Mouse (Mus musculus): ENCODE measurements at regions not wholly inside any gene's neighbourhood (a gene's known extent, or its start where the extent isn't known, plus 50 kb on each side); places are given as distances from the start of the nearest gene placed in this dataset.

DNA sequence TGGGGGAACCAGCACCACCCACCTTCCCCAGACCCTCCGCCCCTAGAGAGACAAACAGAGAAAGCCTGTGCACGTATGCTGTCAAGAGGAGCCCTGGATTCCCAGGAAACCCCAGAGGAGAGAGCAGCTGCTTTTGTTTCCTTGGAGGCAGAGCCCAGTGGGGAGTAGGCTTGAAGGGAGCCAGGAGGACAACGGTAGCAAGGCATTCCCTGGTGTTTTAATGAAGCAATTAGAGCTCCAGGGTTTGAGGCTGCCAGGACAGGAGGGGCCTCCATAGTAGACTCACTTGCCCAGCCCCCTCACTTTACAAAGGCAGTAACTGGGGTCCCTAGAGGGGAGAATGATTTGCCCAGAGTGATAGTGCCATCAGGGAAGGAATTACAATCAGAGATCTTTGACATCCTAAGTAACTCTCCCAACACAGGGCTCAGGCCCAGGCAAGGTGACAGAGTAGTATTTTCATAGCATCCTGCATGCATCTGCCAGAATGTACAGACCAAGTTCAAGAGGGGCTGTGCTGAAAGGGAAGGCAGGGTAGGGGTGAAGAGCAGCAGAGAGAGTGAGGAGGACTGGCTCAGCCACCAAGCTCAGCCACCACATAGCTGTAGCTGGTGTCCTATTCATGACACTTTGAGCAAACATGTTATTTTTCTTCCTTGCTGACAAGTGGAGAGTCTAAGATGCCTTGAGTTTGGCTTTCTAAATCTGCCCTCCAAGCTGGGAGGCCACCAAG is 389.0 kb downstream of the Nedd1 start:
- no peak for DNase-seq

- no peak for DNase-seq
Measured at GRCm38 (mm10) chr10:92330150-92330549, 392.1 kb downstream of the Nedd1 start.

GRCm38 (mm10) chr10:92329661-92330060 is 392.6 kb downstream of the Nedd1 start:
- DNase-seq, result no peak

DNA sequence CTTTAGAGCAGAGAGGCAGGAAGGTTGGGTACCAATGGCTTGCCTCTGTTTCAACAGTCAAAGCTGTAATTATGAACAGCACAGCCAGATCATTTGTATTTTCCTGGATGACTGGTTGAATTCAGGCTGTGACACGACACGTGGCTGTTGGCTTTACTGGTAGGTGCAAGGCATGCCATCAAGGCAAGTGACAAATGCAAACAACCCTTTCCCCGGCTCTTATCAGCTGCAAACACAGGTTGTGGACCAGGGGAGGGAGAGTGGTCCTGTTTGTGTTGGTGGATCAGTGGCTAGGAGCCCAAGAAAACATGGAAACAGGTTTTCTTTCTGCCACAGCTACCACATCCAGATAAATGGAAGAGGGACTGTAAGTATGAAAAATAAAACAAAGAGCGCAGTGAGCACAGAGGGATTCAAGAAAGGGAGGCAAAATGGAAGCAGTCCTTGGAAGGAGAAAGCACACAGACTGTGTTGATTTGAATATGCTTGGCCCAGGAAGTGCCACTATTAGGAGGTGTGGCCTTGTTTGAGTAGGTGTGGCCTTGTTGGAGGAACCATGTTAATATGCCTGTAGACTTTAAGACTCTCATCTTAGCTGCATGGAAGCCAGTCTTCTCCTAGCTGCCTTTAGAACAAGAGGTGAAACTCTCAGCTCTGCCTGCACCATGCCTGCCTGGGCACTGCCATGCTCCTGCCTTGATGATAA is 396.8 kb downstream of the Nedd1 start:
- DNase-seq, result no peak

DNA sequence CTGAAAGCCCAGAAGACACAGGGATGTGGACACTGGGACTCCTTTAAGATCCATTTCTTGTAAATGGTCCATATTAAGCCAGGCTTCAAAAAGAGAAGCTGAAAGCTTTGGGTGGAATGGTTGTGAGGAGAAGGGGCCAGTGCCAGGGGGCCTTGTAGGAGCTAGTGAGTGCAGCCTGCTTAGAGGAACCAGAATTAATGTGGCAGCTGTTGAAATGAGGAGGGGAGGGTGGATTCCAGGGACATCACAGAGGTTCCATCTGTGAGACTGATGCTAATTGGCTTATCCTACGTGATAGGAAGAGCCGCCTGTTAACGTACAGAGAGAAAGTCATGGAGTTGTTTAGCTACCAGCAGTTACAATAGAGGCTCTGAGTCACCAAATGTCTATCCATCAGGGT is 407.6 kb downstream of the Nedd1 start:
- no peak for DNase-seq

DNA sequence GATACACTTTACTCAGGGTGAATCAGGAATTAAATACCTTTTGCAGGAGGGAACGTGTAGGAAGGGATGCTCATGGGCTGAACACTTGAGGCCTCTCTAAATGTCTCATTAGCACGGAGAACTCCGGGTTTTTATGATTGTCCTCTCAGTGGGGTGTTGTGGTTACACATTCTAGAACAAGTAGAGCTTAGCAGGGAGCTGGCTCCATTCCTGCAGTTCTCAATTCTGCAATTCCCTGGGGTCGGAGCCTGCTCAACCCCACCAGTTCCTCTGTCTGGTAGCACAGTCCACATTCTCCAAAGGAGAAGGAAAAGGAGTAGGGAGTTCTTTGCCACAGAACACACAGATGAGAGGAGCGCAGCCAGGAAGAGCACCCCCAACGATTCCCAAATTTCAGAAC is 409.9 kb downstream of the Nedd1 start:
- no peak for DNase-seq

DNA sequence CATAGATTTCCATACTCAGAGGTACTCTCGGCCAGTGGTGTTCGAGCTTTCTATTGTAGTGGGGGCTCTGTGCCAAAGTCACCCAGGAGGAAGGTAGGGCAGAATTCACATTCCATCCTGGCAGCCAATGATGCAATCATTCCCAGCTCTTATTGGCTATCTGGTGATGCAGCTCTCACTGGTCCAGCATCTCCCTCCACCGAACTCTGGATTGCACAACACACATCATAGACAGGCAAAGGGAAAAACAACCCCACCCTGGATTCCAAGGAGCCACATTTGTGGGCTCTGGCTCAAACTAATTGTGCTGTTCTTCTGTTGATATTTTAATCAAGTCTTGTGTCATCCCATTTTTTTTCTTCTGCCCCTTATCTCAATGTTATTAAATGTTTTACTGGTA is 413.6 kb downstream of the Nedd1 start:
- no peak for DNase-seq

DNA sequence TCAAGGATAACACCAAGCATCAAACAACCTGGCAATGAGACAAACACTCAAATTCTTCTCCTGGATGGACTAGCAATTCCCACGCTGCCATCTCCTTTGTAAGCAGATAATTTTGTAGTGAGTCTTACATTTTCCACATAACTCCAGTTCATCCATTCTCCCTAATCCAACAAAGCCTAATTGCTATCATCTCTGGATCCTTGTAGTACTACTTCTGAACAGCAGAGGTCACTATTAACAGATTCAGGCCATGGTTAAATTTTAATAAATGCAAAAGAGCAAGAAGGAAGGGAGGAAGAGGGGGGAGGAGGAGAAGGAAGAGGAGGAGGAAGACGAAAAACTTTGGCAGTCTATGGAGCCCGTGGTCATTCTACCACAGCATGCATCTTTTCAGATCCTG is 414.4 kb downstream of the Nedd1 start:
- DNase-seq, result peak; percentile 3

DNA sequence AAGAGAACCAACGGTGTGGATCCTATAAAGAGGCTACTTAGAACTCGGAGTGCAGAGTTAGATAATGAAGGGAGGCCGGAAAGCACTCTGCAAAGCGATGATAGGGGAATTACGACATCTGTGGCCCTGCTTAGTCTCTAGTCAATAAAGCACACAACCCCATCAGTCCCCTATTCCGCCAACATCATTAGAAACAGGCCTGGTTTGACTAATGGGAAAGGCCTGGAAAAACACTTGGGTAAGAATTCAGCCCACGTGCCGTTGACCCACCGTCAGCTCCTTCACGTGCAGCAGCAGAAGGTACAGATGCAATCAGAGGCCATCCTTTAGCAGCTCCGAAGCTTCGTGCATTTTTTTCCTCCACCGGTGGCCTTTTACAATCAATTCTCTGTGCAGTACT is 423.5 kb downstream of the Nedd1 start:
- DNase-seq, result no peak

DNA sequence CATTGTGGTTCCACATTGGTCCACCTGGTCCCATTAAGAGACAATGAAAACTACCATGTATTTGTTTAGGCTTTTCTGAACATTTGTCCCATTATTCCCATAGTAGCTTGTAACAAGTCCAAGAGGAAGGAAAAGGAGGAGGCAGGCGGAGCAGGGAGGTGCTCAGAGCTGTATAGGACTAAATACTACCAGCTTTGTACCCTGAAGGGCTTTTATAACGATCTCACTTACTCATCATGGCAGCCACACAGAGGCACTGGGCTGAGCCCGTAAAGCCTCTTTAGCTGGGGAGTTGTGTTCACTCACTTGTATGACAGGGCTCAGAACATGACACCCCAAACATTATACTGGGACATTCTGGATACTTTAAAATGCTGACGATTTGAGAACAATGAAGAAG is 425.4 kb downstream of the Nedd1 start:
- no peak for DNase-seq

- no peak for DNase-seq
Measured at GRCm38 (mm10) chr10:92296303-92296702, 425.9 kb downstream of the Nedd1 start.

- DNase-seq, result no peak
Measured at GRCm38 (mm10) chr10:92293261-92293660, 429.0 kb downstream of the Nedd1 start.

DNA sequence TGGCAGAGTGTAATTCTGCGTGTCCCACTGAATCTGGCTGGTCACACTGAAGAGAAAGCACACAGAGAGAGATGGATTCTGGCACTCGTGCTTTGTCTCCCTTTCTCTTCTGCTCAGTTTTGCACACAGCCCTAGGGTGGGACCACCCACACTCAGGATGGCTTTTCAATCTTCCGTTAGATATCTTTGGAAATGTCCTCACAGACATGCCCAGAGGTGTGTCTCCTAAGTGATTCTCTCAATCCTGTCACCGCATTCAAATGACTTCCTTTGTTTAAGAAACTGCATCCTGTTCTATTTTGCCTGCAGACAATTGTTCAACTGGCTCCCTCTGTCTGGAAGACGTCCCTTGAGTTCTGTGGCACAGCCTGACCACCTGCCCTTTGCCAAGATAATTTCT is 433.0 kb downstream of the Nedd1 start:
- DNase-seq, result no peak

DNA sequence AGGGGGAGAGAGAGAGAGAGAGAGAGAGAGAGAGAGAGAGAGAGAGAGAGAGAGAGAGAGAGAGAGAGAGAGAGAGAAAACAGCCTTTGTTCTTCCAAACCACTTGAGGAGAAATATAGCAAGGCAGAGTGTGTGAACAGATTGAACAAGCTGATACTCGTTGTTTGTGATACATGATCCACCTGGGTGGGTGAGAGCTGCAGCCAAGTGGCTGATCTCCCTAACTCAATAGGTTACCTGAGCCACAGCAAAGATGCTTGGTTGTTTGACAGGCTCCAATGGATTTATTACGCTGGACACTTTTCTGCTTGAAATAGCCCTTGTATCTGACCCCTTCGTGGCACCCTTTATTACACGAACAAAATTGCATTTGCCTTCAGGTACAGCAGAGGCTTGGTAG is 438.0 kb downstream of the Nedd1 start:
- no peak for DNase-seq

GRCm38 (mm10) chr10:92277981-92278380 is 444.2 kb downstream of the Nedd1 start:
- DNase-seq, result no peak

DNA sequence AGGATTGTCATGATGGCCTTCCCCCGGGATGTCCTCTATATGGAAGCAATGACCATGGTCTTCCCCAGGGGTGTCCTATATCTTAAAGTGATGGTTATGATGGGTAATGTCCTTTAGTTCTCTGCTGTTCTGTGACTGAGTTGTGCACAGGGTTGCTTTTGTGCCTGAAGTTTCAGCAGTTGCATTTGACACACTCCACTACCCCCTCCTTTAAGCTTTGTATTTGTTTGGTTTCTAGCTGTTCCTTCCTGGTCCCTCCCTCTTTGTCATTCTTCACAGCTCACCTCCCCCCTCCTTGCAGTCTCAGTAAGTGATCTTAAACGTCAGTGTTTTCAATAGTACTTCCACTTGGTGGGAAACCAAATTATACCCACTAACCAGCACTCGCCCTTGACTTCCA is 464.4 kb downstream of the Nedd1 start:
- no peak for DNase-seq

DNA sequence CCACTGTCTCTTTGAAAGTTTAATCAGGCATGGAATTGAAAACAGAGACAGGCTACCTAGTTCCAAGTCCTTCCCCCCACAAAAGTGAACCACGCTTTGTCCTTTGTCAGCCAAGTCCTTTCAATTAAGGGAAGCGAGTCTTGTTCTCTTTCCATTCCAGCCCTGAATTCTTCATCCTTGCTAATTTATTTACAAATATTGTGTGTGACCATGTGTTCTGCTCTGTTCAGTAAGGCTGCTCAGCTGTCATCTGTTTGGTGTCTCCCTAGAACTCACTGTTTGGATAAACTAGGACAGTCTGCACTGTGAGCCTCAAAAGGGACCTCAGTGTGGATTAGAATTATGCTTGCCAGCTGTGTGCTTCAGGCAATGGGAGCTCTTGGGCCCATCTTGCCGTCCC is 473.6 kb downstream of the Nedd1 start:
- no peak for DNase-seq

- DNase-seq, result no peak
Measured at GRCm38 (mm10) chr10:92247449-92247805, 474.8 kb downstream of the Nedd1 start.

GRCm38 (mm10) chr10:92246785-92247448 is 475.3 kb downstream of the Nedd1 start:
- DNase-seq, result no peak

DNA sequence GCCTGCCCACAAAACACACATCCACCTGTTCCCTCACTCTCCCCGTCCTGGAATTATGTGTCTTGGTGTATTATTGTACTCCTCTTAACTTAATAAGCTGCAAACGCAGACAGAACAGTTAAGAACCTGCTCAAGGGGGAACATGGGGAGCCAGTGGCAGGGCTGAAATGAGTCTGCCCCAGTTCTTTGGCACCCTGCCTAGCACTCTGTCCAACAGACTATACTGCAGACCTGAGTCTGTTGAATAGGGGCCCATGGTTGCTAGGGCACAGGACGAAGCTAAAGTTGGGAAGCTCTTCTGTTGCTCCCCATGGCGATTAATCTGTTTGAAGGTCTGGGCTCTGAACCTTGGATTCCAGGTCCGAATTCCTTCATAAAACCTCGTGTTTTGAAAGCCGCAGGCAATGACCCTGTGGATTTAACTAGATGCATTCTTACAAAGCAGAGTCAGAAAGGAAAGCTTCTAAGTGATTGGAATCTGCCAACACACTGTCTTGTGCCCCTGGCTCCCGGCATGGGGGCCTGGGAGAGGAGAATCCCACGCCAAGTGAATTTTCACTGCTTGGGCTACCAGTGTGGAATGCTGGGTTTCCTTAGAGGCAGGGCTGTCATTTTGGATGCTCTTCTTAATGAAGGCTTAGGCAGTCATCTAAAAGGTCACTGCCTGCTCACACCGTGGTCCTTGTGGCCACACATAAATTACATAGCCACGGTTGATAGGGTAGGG is 479.3 kb downstream of the Nedd1 start:
- peak; percentile 28 for DNase-seq

DNA sequence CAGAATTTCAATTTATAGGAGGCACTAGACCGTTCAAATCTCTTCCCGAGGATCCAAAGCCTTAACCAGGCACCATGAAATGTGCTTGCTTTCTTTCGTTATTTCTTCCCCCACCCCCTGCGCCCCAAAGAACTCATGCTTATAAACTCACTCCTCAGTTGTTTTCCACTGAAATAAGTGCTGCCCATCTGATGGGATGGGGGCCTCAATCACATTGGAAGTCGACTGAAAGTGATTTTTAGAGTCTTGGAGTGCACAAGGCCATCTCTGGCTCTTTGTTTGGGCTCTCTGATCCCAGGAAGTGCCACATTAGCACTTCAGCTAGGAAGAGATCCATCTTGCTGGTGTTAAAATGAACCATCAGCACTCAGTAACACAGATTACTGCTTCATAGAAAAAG is 484.3 kb downstream of the Nedd1 start:
- no peak for DNase-seq

DNA sequence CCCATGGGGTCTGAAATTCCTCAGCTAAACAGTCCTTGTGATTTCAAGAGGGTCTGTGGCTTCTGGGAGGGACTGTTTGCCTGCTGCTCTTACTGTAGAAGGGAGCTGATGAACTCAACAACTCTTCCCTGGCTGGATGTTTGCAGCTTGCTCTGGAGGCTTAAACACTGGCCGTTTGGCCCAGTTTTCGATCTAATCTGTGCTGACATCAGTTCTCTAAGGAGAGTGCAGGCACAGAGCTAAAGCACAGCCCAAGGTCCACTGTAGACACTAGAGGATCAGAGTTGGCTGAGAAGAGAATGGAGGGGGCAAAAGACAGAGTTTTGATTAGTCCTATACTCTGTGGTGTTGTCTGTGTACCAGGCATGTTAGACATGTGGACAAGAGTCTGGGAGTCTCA is 490.1 kb downstream of the Nedd1 start:
- DNase-seq, result no peak

GRCm38 (mm10) chr10:92225818-92226217 is 496.4 kb downstream of the Nedd1 start:
- DNase-seq, result no peak

GRCm38 (mm10) chr10:92225071-92225470 is 497.1 kb downstream of the Nedd1 start:
- no peak for DNase-seq

Measured in kidney, adult 18-20 months (tissue).